In the genomic region with DNA sequence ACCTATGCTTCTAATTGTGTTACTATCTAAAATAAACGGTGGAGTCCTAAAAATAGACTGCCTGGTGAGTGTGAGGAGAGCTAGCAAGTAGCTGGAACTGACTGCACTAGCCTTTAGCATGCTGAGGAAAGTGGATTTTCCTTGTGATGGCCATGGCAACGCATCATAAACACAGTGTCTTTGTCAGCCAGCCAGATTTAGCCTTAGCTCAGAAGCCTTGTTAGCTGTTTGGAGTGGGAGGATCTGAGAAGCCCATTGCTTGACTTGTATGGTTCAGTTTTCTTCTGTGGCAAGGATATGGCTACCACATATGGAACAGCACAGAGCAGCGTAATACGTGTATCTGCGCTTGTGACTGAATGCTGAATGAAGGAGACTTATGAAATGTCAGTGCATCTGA, we compare ENCODE assay signal across 12 mouse cellular contexts.
DNase-seq lines count a peak whose midpoint lies in the region; ATAC-seq lines count a peak whose summit lies in the region.
"Had no signal": no experiment of that assay in that cellular context is flagged by ENCODE, and none has a peak within 500 bp of the region (broad histone marks: within the 10 kb centered on the region; RNA-seq: fewer than 3 reads in every experiment).

No protein-coding gene starts in this region.

- H3K4me1 ChIP-seq in heart, embryonic 15.5 days (replicated peaks), result peaks cover 24% of the 10 kb centered on the region
- H3K4me1 ChIP-seq in neural tube, embryonic 14.5 days (ENCODE audit: control insufficient read depth, insufficient read depth, low read length), result peaks cover 27% of the 10 kb centered on the region
- no peaks in the 10 kb centered on the region for H3K4me1 ChIP-seq in liver, embryonic 12.5 days

- WGBS in heart, embryonic 15.5 days, result 64% methylated on average over 5 of the region's 5 CpGs
- WGBS in neural tube, embryonic 14.5 days, result 78% methylated on average over 5 of the region's 5 CpGs
- 64% methylated on average over 5 of the region's 5 CpGs for WGBS in liver, embryonic 12.5 days (ENCODE audit: insufficient replicate concordance)

- H3K4me2 ChIP-seq in heart, embryonic 15.5 days, result peak overlapping the region; percentile 22
- H3K4me2 ChIP-seq in neural tube, embryonic 14.5 days (ENCODE audit: low read depth, low read length), result peak overlapping the region; percentile 7; the same call in 1 of the 2 replicates
- no peak overlapping the region for H3K4me2 ChIP-seq in liver, embryonic 12.5 days

- H3K27ac ChIP-seq in heart, embryonic 15.5 days, result peak overlapping the region; percentile 46; the same call in 1 of the 2 replicates
- H3K27ac ChIP-seq in neural tube, embryonic 14.5 days (ENCODE audit: low read depth, low read length), result no peak overlapping the region; the same call in 1 of the 2 replicates
- no peak overlapping the region for H3K27ac ChIP-seq in liver, embryonic 12.5 days
- H3K27ac ChIP-seq: liver, embryonic 14.5 days had no signal

- no peak for ATAC-seq in heart, embryonic 15.5 days (replicated peaks; ENCODE audit: insufficient number of reproducible peaks, insufficient read depth, low FRiP score, low read depth)
- ATAC-seq in neural tube, embryonic 14.5 days (ENCODE audit: low read depth), result no peak
- no peak for ATAC-seq in liver, embryonic 12.5 days

- H3K4me3 ChIP-seq in heart, embryonic 15.5 days, result no peak overlapping the region
- H3K4me3 ChIP-seq in neural tube, embryonic 14.5 days (ENCODE audit: low read depth, low read length), result no peak overlapping the region
- H3K4me3 ChIP-seq in liver, embryonic 12.5 days, result no peak overlapping the region

- no peaks in the 10 kb centered on the region; the same call in 1 of the 2 replicates for H3K36me3 ChIP-seq in heart, embryonic 15.5 days
- H3K36me3 ChIP-seq in neural tube, embryonic 14.5 days (ENCODE audit: control insufficient read depth, insufficient read depth, low read length), result peaks cover 21% of the 10 kb centered on the region
- no peaks in the 10 kb centered on the region for H3K36me3 ChIP-seq in liver, embryonic 12.5 days

- no peaks in the 10 kb centered on the region for H3K27me3 ChIP-seq in heart, embryonic 15.5 days
- H3K27me3 ChIP-seq in neural tube, embryonic 14.5 days (ENCODE audit: control insufficient read depth, insufficient read depth, low read length), result no peaks in the 10 kb centered on the region
- H3K27me3 ChIP-seq in liver, embryonic 12.5 days (replicated peaks), result no peaks in the 10 kb centered on the region

- H3K9me3 ChIP-seq in heart, embryonic 15.5 days (replicated peaks), result no peaks in the 10 kb centered on the region
- no peaks in the 10 kb centered on the region for H3K9me3 ChIP-seq in neural tube, embryonic 14.5 days (ENCODE audit: control insufficient read depth, low read length)
- no peaks in the 10 kb centered on the region for H3K9me3 ChIP-seq in liver, embryonic 12.5 days (replicated peaks)

- DNase-seq in cerebellum, postnatal 25 days, result peak; percentile 21 to 44
- DNase-seq in cerebellum, adult 9-10 months, result no peak
- peak; percentile 35 for DNase-seq in layer of hippocampus, adult 9-11 months
- no peak for DNase-seq in layer of hippocampus, postnatal 14 days (ENCODE audit: low spot score in 2 of 2)
- DNase-seq in gastrocnemius, adult 18-20 months (ENCODE audit: low spot score), result no peak
- DNase-seq: kidney, postnatal 10 days; lung, postnatal 4 days; thymus, postnatal 25 days had no signal

- no peak overlapping the region for H3K9ac ChIP-seq in heart, embryonic 15.5 days
- H3K9ac ChIP-seq in neural tube, embryonic 14.5 days (replicated peaks; ENCODE audit: low read depth, low read length), result no peak overlapping the region
- no peak overlapping the region for H3K9ac ChIP-seq in liver, embryonic 12.5 days
- H3K9ac ChIP-seq: liver, embryonic 14.5 days had no signal

Comparison
In these comparisons a context has a peak if more than half of its experiments do, and no peak if none do; other contexts are left out.
1. DNase-seq: peak in cerebellum, postnatal 25 days (2 of 2) and layer of hippocampus, adult 9-11 months (single experiment); none in cerebellum, adult 9-10 months (single experiment), layer of hippocampus, postnatal 14 days (0 of 2) and gastrocnemius, adult 18-20 months (single experiment).